Mouse (Mus musculus) liver, embryonic 11.5 days (tissue): ENCODE data around the gene Zfp740. TPM values are rescaled to one million over a fixed set of nuclear protein-coding genes. Genes with fewer than 3 reads are reported as not detected.
A peak's percentile ranks its signal among the peaks of the same experiment; 100 is the strongest.

Experiments
- ATAC-seq: fragments of 200-750 bp; cut with Nextera tagmentation; replicated peaks from 2 replicates; pipeline ENCODE4 v1.8.0; 2017; ENCODE audit warnings: moderate number of reproducible peaks, mild to moderate bottlenecking, moderate TSS enrichment, moderate library complexity; ENCODE audit not compliant: low FRiP score
- DNase-seq: peaks from one replicate; pipeline ENCODE4 v3.0.0-alpha.2; 2017; ENCODE audit warnings: low spot score
- H3K27ac ChIP-seq: fragments of 300-500 bp; sonication (generic); 2 replicates; pipeline ENCODE4 v1.5.1; 2014; ENCODE audit warnings: mild to moderate bottlenecking, low read depth, low read length, control low read depth
- H3K27me3 ChIP-seq: fragments of 300-500 bp; sonication (generic); replicated peaks from 2 replicates; pipeline ENCODE4 v1.6.1; 2014; ENCODE audit warnings: low read length, mixed read lengths; ENCODE audit not compliant: control insufficient read depth, insufficient read depth
- H3K36me3 ChIP-seq: fragments of 300-500 bp; sonication (generic); 2 replicates; pipeline ENCODE4 v1.6.1; 2014; ENCODE audit warnings: mild to moderate bottlenecking, low read length, moderate library complexity, mixed read lengths; ENCODE audit not compliant: control insufficient read depth, insufficient read depth
- H3K4me1 ChIP-seq: fragments of 300-500 bp; sonication (generic); replicated peaks from 2 replicates; pipeline ENCODE4 v1.6.1; 2014; ENCODE audit warnings: low read length, mixed read lengths; ENCODE audit not compliant: control insufficient read depth, insufficient read depth
- H3K4me2 ChIP-seq: fragments of 300-500 bp; sonication (generic); 2 replicates; pipeline ENCODE4 v1.6.1; 2014; ENCODE audit warnings: mild to moderate bottlenecking, control low read depth, moderate library complexity
- H3K4me3 ChIP-seq: fragments of 300-500 bp; sonication (generic); 2 replicates; pipeline ENCODE4 v1.5.1; 2014; ENCODE audit warnings: low read depth, low read length, control low read depth
- H3K9ac ChIP-seq: fragments of 300-500 bp; sonication (generic); 2 replicates; pipeline ENCODE4 v1.6.1; 2014; ENCODE audit warnings: low read depth, low read length, control low read depth
- H3K9me3 ChIP-seq: fragments of 300-500 bp; sonication (generic); 2 replicates; pipeline ENCODE4 v1.6.1; 2016; ENCODE audit warnings: low read length, inconsistent platforms, mixed read lengths; ENCODE audit not compliant: control insufficient read depth
- WGBS: fragments of 180-500 bp; shearing (Covaris S2); extraction: QIAGEN DNeasy Blood & Tissue Kit; methylation state at CpG from one replicate; pipeline ENCODE4 v1.1.7; 2014; 5-methylcytosine and 5-hydroxymethylcytosine counted together
- polyA plus RNA-seq: library from polyadenylated mRNA; unstranded; fragments of >200 nt; fragmentation: Nextera tagmentation; extraction: Ambion mirVana; gene quantifications from 2 replicates; pipeline ENCODE4 v1.2.1, GENCODE M21; 2014

The Zfp740 gene
- polyA plus RNA-seq, 1 experiment from 2014 or later: 38.3 TPM

DNA sequence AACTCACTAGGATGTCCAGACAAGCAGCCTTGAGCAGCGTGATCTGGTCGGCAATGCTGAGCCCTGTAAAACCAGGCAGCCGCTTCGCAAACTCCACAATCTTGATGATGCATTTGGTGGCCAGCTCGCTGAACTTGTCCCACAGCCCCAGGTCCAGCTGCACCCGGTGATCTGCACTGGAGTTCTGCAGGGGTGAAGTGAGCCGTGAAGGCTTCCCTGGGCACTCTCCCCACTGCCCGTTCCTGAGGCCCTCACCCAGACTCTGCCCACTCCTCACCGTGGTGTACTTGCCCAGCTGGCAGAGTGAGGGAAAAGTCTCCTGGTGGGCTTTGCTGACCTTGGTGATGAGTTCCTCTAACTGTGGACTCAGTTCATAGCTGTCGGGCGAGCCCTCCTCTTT is 36.8 kb downstream of the Zfp740 start:
- Histone ChIP-seq H3K36me3 (no peaks in the 10 kb centered on the region), H3K4me2 (no peak overlapping the region), H3K9me3 (no peaks in the 10 kb centered on the region), H3K9ac (no peak overlapping the region), H3K4me1 (peaks cover 38% of the 10 kb centered on the region), H3K27ac (no peak overlapping the region), H3K4me3 (no peak overlapping the region), H3K27me3 (peaks cover 20% of the 10 kb centered on the region)
- ATAC-seq (no peak), DNase-seq (no peak)
- WGBS: 66% methylated on average over 11 of the region's 11 CpGs

DNA sequence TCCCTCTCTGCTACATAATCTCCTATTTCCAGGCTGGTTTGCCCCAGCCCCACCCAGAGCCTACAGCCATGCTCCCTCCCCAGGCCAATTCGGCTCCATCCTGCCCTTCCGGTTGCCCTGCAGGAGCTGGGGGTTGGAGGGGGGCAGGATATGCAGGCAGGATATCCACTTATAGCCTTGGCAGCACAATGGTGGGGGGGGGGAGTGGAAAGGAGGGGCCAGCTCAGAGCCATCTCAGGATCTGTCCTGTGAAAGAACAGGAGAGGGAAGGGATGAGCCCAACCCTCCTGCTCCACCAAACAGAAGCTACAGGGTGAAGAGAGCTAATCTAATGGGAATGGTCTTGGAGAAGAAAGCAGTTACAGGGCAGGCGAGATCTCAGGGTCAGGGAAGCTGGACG is 37.6 kb downstream of the Zfp740 start:
- no peak for ATAC-seq

DNA sequence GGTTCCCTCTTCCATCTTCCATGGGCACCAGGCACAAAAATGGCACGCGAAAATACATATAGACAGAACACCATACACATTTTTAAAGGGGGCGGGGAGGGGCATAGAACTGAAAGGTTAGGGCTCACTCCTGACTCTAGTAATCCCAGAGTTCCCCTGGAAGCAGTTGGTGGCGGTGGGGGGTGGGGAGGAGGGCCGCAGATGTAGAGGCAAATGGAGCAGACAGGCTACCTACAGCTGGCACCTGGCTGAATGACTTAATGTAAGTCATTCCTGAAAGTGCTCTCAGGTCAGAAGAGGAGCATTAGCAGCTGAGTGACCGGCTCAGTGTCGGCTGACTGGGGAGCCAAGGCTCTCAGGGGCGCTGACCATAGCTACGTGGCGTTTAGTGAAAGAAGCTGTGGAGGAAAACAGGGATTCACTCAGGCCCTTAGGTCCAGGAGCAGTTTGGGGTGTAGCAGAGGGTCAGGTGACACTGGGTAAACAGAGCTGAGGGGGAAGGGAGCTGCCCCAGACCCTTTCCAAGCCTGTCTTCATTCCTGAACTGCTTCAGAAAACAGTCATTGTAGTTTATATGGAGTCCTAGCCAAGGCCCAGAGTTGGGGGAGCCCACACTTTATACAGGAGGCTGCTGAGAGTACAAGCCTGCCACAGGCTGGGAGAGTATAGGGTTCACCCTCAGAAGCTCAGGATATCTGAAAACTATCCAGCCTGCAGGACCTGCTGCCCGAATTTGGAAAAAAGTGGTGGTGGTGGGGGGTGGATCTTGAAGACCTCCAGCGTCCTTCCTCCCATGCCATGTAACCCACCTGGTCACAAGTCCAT is 39.6 kb downstream of the Zfp740 start:
- no peak for DNase-seq
- 48% methylated on average over 12 of the region's 12 CpGs for WGBS
- ATAC-seq: no peak
- H3K4me2 ChIP-seq: peak overlapping the region; percentile 89
- H3K36me3 ChIP-seq: no peaks in the 10 kb centered on the region
- peaks cover 40% of the 10 kb centered on the region for H3K4me1 ChIP-seq
- H3K9me3 ChIP-seq: no peaks in the 10 kb centered on the region
- H3K27ac ChIP-seq: no peak overlapping the region
- no peak overlapping the region for H3K4me3 ChIP-seq
- peaks cover 48% of the 10 kb centered on the region for H3K27me3 ChIP-seq
- H3K9ac ChIP-seq: no peak overlapping the region

More for the DNA sequence above, 37.6 kb downstream of the Zfp740 start:
- Histone ChIP-seq H3K4me3 (no peak overlapping the region), H3K9ac (no peak overlapping the region), H3K4me2 (no peak overlapping the region), H3K27me3 (peaks cover 28% of the 10 kb centered on the region), H3K4me1 (peaks cover 38% of the 10 kb centered on the region), H3K9me3 (no peaks in the 10 kb centered on the region), H3K36me3 (no peaks in the 10 kb centered on the region), H3K27ac (no peak overlapping the region)
- DNase-seq: no peak
- 69% methylated on average over 4 of the region's 4 CpGs for WGBS

DNA sequence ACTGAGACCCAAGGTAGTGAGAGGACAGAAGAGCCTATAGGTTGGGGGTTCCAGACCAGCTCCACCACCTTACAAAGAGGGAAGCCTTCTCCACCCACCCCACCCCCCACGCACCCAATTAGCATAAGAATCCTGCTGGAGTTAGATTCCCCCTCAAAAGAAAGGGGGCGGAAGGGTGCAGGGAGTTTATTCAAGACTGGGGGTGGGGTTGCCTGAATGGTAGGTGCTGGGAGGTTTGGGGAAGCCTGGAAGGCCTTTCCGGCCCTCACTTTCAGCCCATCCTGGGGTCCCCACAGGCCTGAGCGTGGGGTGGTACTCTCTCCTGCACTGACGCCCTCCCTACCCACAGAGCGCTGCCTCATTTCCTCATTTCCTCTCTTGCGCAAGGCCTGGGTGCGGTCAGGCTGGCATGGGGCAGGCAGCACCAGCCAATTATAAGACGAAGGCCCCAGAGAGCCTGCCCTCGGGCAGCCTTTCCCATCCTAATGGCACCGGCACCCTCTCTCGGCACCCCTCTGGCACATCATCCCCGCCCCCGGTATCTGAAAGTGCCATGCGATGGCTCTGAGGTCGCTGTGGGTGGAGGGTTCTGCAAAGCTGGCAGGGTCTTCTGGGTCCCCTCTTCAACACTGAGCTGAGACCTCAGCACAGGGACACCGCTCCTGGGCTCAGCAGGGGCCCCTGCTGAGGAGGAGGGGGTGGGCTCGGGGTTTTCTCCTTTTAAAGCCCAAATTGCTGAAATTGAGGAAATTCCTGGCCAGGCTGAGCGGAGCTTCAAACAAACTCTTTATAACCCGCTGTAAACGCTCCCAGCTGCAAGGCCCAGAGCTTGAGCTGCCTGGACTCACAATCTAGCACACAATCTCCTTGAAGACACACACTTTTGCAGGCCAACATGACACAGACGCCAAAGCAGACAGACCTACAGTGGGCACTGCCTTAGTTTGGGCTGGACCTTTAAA is 40.5 kb downstream of the Zfp740 start:
- H3K4me3 ChIP-seq: peak overlapping the region; percentile 3; the same call in 1 of the 2 replicates
- no peak overlapping the region for H3K27ac ChIP-seq
- no peaks in the 10 kb centered on the region for H3K36me3 ChIP-seq
- no peaks in the 10 kb centered on the region for H3K9me3 ChIP-seq
- H3K27me3 ChIP-seq: peaks cover 57% of the 10 kb centered on the region
- DNase-seq (no peak), ATAC-seq (no peak)
- 14% methylated on average over 22 of the region's 22 CpGs for WGBS
- peak overlapping the region; percentile 89 for H3K4me2 ChIP-seq
- H3K4me1 ChIP-seq: peaks cover 46% of the 10 kb centered on the region
- H3K9ac ChIP-seq: peak overlapping the region; percentile 10; the same call in 1 of the 2 replicates

DNA sequence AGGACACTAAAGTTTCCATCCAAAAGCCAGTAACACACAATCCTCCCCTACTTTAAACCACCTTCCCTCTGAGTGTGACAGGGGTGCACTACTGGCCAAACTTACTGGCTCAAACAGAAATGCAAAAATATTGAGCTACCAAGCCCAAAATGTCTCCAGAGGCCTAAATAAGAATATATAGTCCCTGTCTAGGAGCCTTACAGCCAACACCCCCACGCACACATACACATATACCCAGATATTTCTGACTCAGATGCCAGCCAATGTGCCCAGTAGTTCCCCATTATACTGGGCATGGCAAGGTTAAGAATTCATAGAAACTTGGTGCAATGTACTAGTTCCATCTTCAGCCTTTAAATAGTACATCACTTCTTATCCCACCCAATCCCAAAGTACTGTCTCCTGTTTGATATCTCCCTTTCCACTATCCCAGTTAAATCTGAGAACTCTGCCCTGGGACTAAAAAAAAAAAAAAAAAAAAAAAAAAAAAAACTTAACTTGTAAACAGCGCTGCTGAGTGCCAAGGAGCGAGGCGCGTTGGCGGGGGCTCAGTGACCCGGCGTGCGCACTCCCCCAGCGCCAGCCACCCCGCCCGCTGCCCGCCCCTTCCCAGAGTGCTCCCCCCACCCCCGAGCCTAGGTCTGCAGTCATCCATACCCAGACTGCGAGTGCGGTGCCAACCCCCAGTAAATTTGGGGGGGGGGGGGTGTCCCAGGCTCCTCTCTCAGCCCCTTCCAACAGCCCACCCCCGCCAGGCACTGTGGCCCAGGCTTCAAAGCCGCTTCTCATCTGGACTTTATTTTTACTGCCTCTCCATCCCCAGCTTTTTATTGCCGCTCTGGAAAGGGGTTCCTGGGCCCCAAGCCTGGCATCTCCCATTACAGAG is 41.5 kb downstream of the Zfp740 start:
- DNase-seq: no peak
- Histone ChIP-seq H3K36me3 (no peaks in the 10 kb centered on the region), H3K4me1 (peaks cover 49% of the 10 kb centered on the region), H3K27ac (no peak overlapping the region), H3K4me2 (peak overlapping the region; percentile 89), H3K4me3 (peak overlapping the region; percentile 51), H3K27me3 (peaks cover 65% of the 10 kb centered on the region), H3K9me3 (no peaks in the 10 kb centered on the region), H3K9ac (no peak overlapping the region)
- no peak for ATAC-seq
- 29% methylated on average over 19 of the region's 19 CpGs for WGBS

DNA sequence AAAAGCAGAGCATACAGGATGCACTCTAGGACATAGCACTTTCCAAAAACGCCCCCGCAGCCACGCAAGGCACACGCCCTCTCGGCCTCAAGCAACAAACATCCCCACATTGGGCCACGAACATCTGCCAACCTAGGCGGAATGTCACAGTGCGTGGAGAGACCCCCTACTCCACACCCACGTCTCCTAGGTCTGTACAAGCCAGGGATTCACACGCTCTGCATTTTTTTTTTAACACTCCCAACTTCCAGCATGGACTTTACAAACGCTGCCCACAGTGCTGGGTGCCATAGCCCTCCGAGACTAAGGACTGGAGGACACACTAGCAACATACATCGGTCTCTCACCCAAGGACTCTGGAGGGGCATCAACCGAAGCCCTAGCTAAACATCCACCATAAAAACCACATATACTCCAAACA is 42.4 kb downstream of the Zfp740 start:
- H3K27ac ChIP-seq: peak overlapping the region; percentile 81; the same call in 1 of the 2 replicates

DNA sequence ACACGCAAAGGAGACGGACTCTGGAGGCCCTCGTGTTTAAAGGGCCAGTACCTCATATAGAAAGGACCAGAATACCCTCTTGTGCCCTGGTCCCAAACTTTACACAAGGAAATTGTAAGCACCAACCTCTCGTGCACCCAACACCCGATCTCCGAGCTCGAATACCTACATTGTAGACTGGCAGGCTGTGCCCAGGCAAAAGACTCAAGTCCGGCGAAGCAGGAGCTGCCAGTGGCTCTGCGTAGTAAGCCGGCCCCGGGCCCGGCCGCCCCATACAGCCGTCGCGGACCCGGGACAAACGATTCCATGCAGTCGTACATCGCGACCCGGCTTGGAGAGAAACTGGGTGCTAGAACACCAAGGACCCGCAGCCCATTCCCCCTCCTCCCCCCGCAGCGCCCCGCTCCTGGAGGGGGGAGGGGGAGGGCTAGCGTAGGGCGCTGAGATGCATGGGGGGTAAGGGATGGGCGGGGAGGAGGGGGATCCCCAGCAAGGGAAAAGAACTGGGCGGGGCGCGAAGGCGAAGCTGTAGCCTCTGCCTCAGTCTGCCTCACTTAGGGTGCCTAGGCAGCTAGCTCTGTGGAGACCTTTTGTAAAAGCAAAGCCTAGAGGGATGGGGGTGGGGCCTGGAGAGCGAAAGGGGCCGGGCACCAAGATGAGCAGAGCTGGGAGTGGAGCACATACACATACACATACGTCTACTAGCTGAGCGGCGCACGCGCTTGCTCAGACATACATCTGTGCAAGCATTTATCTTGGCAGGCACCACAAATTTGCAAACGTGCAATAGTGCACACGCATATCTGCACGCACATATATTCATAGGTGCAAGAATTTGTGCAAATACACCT is 43.1 kb downstream of the Zfp740 start:
- H3K27ac ChIP-seq: peak overlapping the region; percentile 81
- peaks cover 46% of the 10 kb centered on the region for H3K4me1 ChIP-seq
- H3K4me2 ChIP-seq: peak overlapping the region; percentile 89
- ATAC-seq (peak; percentile 65), DNase-seq (peak; percentile 74)
- H3K9ac ChIP-seq: peak overlapping the region; percentile 52
- H3K4me3 ChIP-seq: peak overlapping the region; percentile 51
- no peaks in the 10 kb centered on the region for H3K9me3 ChIP-seq
- H3K36me3 ChIP-seq: no peaks in the 10 kb centered on the region
- peaks cover 78% of the 10 kb centered on the region for H3K27me3 ChIP-seq
- WGBS: under 1% methylated on average over 41 of the region's 44 CpGs

More for the DNA sequence above, 42.4 kb downstream of the Zfp740 start:
- H3K9me3 ChIP-seq: no peaks in the 10 kb centered on the region
- peak overlapping the region; percentile 52 for H3K9ac ChIP-seq
- peak overlapping the region; percentile 89 for H3K4me2 ChIP-seq
- DNase-seq (no peak), ATAC-seq (no peak)
- peaks cover 72% of the 10 kb centered on the region for H3K27me3 ChIP-seq
- 12% methylated on average over 14 of the region's 14 CpGs for WGBS
- H3K36me3 ChIP-seq: no peaks in the 10 kb centered on the region
- H3K4me3 ChIP-seq: peak overlapping the region; percentile 51
- peaks cover 49% of the 10 kb centered on the region for H3K4me1 ChIP-seq
